Mouse (Mus musculus) kidney, adult 2 months (tissue): ENCODE results near the gene Gm45623.

ENCODE experiments used
- CTCF ChIP-seq: fragments of 200-500 bp; conservative IDR thresholded peaks from 2 replicates; pipeline ENCODE4 v1.5.1; 2011; ENCODE audit warnings: low read depth, mild to moderate bottlenecking, control low read depth, low read length, moderate library complexity, mixed read lengths; ENCODE audit not compliant: insufficient read depth, insufficient read length
- POLR2A ChIP-seq: fragments of 200-500 bp; IDR thresholded peaks from one replicate; pipeline ENCODE4 v1.6.1; 2011; ENCODE audit warnings: low read depth, low read length, control low read depth

DNA sequence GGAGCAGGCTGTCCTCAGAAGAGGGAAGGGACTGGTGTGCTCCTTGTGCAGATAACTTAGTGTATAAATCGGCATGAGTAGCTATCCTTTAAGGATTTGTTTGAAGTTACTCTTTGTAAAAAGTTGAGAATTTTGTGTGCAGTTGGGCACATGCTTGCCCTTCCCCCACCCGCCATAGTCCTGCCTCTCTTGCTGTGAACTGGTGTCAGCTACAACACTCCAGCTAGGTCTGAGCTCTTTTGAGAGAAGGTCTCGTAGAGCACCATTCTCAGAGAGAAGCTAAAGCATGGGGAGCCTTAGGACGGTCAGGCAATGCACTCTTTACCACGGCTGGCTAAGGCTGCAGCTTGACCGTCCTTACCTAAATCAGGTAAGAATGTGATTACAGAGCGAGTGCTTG is 11.9 kb downstream of the Gm45623 start:
- TF ChIP-seq POLR2A, result no peak
- no peak for TF ChIP-seq CTCF
